ENCODE assay signal across 8 mouse cellular contexts in the genomic region with DNA sequence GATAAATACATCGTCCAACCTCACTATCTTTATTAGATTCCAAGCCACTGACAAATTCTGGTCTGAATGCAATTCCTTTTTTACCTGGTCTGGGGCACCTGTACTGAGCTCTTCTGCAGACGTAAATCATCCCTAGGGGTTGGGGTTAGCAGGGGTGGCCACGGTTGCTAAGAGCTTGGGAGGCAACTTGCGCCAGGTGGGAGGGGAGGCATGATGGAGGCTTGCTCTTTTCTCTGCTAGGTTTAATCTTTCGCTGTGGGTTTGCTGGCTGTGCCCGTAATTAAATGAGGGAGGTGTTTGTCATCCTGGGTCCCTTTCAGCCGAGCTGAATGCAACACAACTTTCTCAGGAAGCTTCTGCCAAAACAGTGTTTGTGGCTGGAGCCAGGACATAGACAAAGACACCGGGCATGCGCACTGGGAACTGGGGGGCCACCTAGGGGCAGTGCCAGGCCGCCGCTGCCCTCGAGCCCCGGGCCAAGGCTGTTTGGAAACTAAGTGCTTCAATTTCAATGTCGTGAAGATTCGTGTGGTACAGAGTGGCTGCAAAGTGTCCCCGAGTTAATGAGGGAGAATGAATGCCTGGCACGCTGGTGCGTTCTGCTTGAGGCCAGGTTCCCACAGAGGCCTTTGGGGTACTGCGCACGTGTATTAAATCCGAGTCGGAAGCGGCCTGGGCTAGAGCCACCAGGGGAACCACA.
DNase-seq lines count a peak whose midpoint lies in the region; ATAC-seq and TF ChIP-seq lines count a peak whose summit lies in the region.

No protein-coding gene starts in this region.

- no peaks in the 10 kb centered on the region for H3K9me3 ChIP-seq in forebrain, embryonic 13.5 days (replicated peaks)
- H3K9me3 ChIP-seq in midbrain, embryonic 16.5 days (replicated peaks; ENCODE audit: control insufficient read depth, low read length, poor library complexity, severe bottlenecking) = no peaks in the 10 kb centered on the region

- no peak overlapping the region for H3K9ac ChIP-seq in forebrain, embryonic 13.5 days
- H3K9ac ChIP-seq in midbrain, embryonic 16.5 days (ENCODE audit: low read depth, low read length) = no peak overlapping the region

- no peak for DNase-seq in spleen, adult 2 months (ENCODE audit: low read depth in 1 of 2, low spot score in 2 of 2)
- no peak for DNase-seq in spleen, adult 12 weeks (ENCODE audit: low spot score)
- peak; percentile 60 for DNase-seq in layer of hippocampus, adult 9-11 months

- no peaks in the 10 kb centered on the region for H3K4me1 ChIP-seq in spleen, adult 2 months (ENCODE audit: control insufficient read depth, insufficient read depth, insufficient read length)
- peaks cover 25% of the 10 kb centered on the region for H3K4me1 ChIP-seq in forebrain, embryonic 13.5 days
- H3K4me1 ChIP-seq in midbrain, embryonic 16.5 days (ENCODE audit: control insufficient read depth, insufficient read depth, low read length) = peaks cover 33% of the 10 kb centered on the region

- peak overlapping the region; percentile 13; the same call in 1 of the 2 replicates for H3K4me3 ChIP-seq in spleen, adult 2 months (ENCODE audit: extremely low read depth, insufficient read depth, insufficient read length)
- no peak overlapping the region for H3K4me3 ChIP-seq in forebrain, embryonic 13.5 days
- H3K4me3 ChIP-seq in midbrain, embryonic 16.5 days (ENCODE audit: low read depth, low read length) = no peak overlapping the region

- no peaks in the 10 kb centered on the region for H3K27me3 ChIP-seq in spleen, adult 2 months (ENCODE audit: control insufficient read depth, insufficient read depth, low read length)
- H3K27me3 ChIP-seq in forebrain, embryonic 13.5 days = peaks cover 61% of the 10 kb centered on the region
- H3K27me3 ChIP-seq in midbrain, embryonic 16.5 days (ENCODE audit: control insufficient read depth, insufficient read depth, low read depth, low read length) = no peaks in the 10 kb centered on the region

- no peaks in the 10 kb centered on the region for H3K36me3 ChIP-seq in spleen, adult 2 months (ENCODE audit: control insufficient read depth, insufficient read depth, low read length)
- no peaks in the 10 kb centered on the region for H3K36me3 ChIP-seq in forebrain, embryonic 13.5 days (ENCODE audit: poor library complexity, severe bottlenecking)
- no peaks in the 10 kb centered on the region for H3K36me3 ChIP-seq in midbrain, embryonic 16.5 days (ENCODE audit: control insufficient read depth, insufficient read depth, low read length)

- 70% methylated on average over 23 of the region's 23 CpGs for WGBS in spleen, adult 2 months
- WGBS in forebrain, embryonic 13.5 days = 34% methylated on average over 23 of the region's 23 CpGs
- WGBS in midbrain, embryonic 16.5 days = 42% methylated on average over 23 of the region's 23 CpGs

- peak overlapping the region; percentile 26 for H3K4me2 ChIP-seq in forebrain, embryonic 13.5 days
- no peak overlapping the region; the same call in 1 of the 2 replicates for H3K4me2 ChIP-seq in midbrain, embryonic 16.5 days (ENCODE audit: low read length)

- peak; percentile 77 for ATAC-seq in forebrain, embryonic 13.5 days
- ATAC-seq in midbrain, embryonic 16.5 days = peak; percentile 78
- no peak for ATAC-seq in CD4-positive, CD25-positive, alpha-beta regulatory T cell, adult 4 months
- no peak; the same call in 1 of the 2 replicates for ATAC-seq in megakaryocyte-erythroid progenitor cell, adult 5-6 weeks (replicated peaks; ENCODE audit: low FRiP score, low TSS enrichment, poor library complexity, severe bottlenecking)
- no peak for ATAC-seq in inflammation-experienced regulatory T-cells, adult 6 months

- H3K27ac ChIP-seq in spleen, adult 2 months (ENCODE audit: insufficient read depth, low read length) = no peak overlapping the region
- no peak overlapping the region for H3K27ac ChIP-seq in forebrain, embryonic 13.5 days
- H3K27ac ChIP-seq in midbrain, embryonic 16.5 days (ENCODE audit: low read length) = peak overlapping the region; percentile 75

- no peak for TF ChIP-seq POLR2A in spleen, adult 2 months (IDR thresholded peaks at IDR 0.05; ENCODE audit: low read depth, low read length)

- TF ChIP-seq CTCF in spleen, adult 2 months (IDR thresholded peaks at IDR 0.05; ENCODE audit: extremely low read depth, insufficient read depth, insufficient read length, insufficient replicate concordance) = no peak

Comparison
In these comparisons a context has a peak if more than half of its experiments do, and no peak if none do; other contexts are left out.
1. ATAC-seq: peak in forebrain, embryonic 13.5 days (single experiment) and midbrain, embryonic 16.5 days (single experiment); none in CD4-positive, CD25-positive, alpha-beta regulatory T cell, adult 4 months (single experiment), megakaryocyte-erythroid progenitor cell, adult 5-6 weeks (single experiment) and inflammation-experienced regulatory T-cells, adult 6 months (single experiment).